In the genomic region with DNA sequence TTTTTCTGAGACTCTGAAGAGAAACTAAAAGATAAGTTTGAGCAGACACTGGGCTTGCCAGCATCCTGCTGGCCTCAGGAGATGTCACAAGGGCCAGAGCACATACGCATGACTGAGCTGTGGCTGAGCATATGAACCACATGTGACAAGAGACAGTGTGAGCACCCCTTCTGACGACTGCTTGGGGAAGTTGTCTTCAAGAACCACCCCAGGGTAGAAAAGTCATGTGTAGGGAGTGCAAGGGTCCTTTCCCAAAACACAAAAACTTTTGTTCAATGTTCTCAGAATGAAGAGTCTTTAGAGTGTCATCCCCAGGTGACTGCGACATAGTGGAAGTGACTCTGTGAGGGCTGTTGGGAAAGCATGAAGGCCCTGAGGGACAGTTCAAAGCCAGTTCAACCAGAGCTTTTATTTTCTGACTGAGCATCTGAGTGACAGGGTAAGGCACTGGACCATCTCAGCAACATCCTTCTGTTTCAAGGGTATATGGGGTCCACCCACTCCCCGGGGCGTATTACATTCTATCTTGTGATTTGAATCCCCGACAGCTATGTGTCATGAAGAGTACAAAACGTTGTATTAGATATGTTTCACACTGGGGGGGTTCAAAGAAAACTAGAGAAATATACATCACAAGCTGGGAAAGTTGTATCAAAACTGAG, we compare ENCODE assay signal across 15 mouse cellular contexts. TPM values are rescaled to one million over a fixed set of nuclear protein-coding genes. Genes with fewer than 3 reads are reported as not detected.
A peak's percentile ranks its signal among the peaks of the same experiment; 100 is the strongest.
DNase-seq lines count a peak whose midpoint lies in the region; ATAC-seq and TF ChIP-seq lines count a peak whose summit lies in the region.
"Had no signal": no experiment of that assay in that cellular context is flagged by ENCODE, and none has a peak within 500 bp of the region (broad histone marks: within the 10 kb centered on the region; RNA-seq: fewer than 3 reads in every experiment).

No protein-coding gene starts in this region.

- H3K36me3 ChIP-seq in CH12.LX (replicated peaks in 1 of 2; ENCODE audit: control insufficient read depth in 1 of 2, insufficient read depth in 1 of 2, low read length in 1 of 2), result no peaks in the 10 kb centered on the region

- no peak for TF ChIP-seq POLR2A in CH12.LX (IDR thresholded peaks at IDR 0.05; ENCODE audit: low read depth, low read length)

- no peaks in the 10 kb centered on the region for H3K27me3 ChIP-seq in CH12.LX (replicated peaks)

- no peak overlapping the region for H3K4me3 ChIP-seq in layer of hippocampus, adult 2 months
- peak overlapping the region in 1 of 3 experiments; percentile 32 for H3K4me3 ChIP-seq in CH12.LX (replicated peaks in 1 of 3; ENCODE audit: low read depth in 2 of 3, low read length in 2 of 3, poor library complexity in 1 of 3)

- TF ChIP-seq EP300 in CH12.LX (IDR thresholded peaks at IDR 0.05; ENCODE audit: low read length), result peak; percentile 43; the same call in 1 of the 2 replicates

- no peaks in the 10 kb centered on the region for H3K79me2 ChIP-seq in CH12.LX (replicated peaks; ENCODE audit: control insufficient read depth, extremely low read depth, insufficient read depth, poor library complexity, severe bottlenecking)

- H3K9me3 ChIP-seq in CH12.LX (replicated peaks; ENCODE audit: low read length), result no peaks in the 10 kb centered on the region

- no peak for TF ChIP-seq CTCF in layer of hippocampus, adult 2 months (conservative IDR thresholded peaks at IDR 0.05)
- TF ChIP-seq CTCF in CH12.LX (conservative IDR thresholded peaks at IDR 0.05 in 1 of 2, IDR thresholded peaks at IDR 0.05 in 1 of 2; ENCODE audit: low read depth in 2 of 2, low read length in 2 of 2), result no peak

- H3K4me1 ChIP-seq in CH12.LX (ENCODE audit: control insufficient read depth in 1 of 2, insufficient read depth in 2 of 2), result peaks cover 21 to 75% of the 10 kb centered on the region in 2 experiments

- no peak overlapping the region for H3K9ac ChIP-seq in CH12.LX (ENCODE audit: insufficient read depth, low read depth)
- H3K9ac ChIP-seq: liver, embryonic 14.5 days had no signal

- H3K27ac ChIP-seq in layer of hippocampus, adult 2 months, result no peak overlapping the region
- H3K27ac ChIP-seq in CH12.LX (ENCODE audit: insufficient read depth, low read depth), result peak overlapping the region; percentile 54; the same call in 1 of the 2 replicates
- H3K27ac ChIP-seq: liver, embryonic 14.5 days had no signal

- peak; percentile 78 for ATAC-seq in granulocyte monocyte progenitor cell, adult 5-6 weeks (replicated peaks; ENCODE audit: poor library complexity, severe bottlenecking)
- ATAC-seq: forebrain, embryonic 16.5 days; inflammation-experienced regulatory T-cells, adult 6 months had no signal

- intact Hi-C loops in gastrocnemius, postnatal 14 days (cut with DNase I; ENCODE audit: low total_unique reads), result no loop called here

- peak; percentile 35 for DNase-seq in layer of hippocampus, adult 11-12 months (ENCODE audit: low spot score)
- DNase-seq in layer of hippocampus, adult 2 months (ENCODE audit: low spot score in 2 of 2), result no peak
- peak; percentile 87 for DNase-seq in CH12.LX (ENCODE audit: extremely low read depth)
- peak; percentile 46 for DNase-seq in skeletal muscle tissue, adult 2 months (ENCODE audit: low read depth, low spot score)
- DNase-seq in urinary bladder, postnatal 14 days (ENCODE audit: low spot score), result no peak
- DNase-seq in thymus, postnatal 4 days, result no peak
- no peak for DNase-seq in gastrocnemius, postnatal 14 days
- DNase-seq: cerebellum, adult 9-11 months; gastrocnemius, postnatal 36 days; heart, postnatal 10 days; kidney, postnatal 36 days had no signal

- dilution Hi-C loops in CH12.LX (cut with MboI; ENCODE audit: extremely low pct_ligation_motif_present, extremely low pct_unique_long_range_greater_than_20kb, low sequenced_read_pairs), result no loop called here

- in situ Hi-C loops in CH12.LX (cut with MboI; ENCODE audit: low pct_ligation_motif_present, low pct_unique_long_range_greater_than_20kb, low sequenced_read_pairs), result no loop called here

- H3K4me2 ChIP-seq in CH12.LX (ENCODE audit: insufficient read depth, low read depth, poor library complexity, severe bottlenecking), result peak overlapping the region; percentile 42; the same call in 1 of the 2 replicates

- TF ChIP-seq RAD21 in CH12.LX (IDR thresholded peaks at IDR 0.05; ENCODE audit: low read depth, low read length), result no peak

TF ChIP-seq in CH12.LX, 34 proteins besides CTCF, POLR2A, EP300 and RAD21:
- TF ChIP-seq MYC (IDR thresholded peaks at IDR 0.05; ENCODE audit: low read depth, low read length) (peak; percentile 62; the same call in 1 of the 2 replicates), IRF4 (IDR thresholded peaks at IDR 0.05; ENCODE audit: low read depth, low read length) (peak; percentile 27; the same call in 1 of the 2 replicates), NRF1 (IDR thresholded peaks at IDR 0.05; ENCODE audit: low read depth, low read length) (peak; percentile 54), TCF12 (IDR thresholded peaks at IDR 0.05; ENCODE audit: low read depth, low read length) (peak; percentile 59; the same call in 1 of the 2 replicates), MAZ (IDR thresholded peaks at IDR 0.05; ENCODE audit: low read depth, low read length) (no peak), USF1 (IDR thresholded peaks at IDR 0.05; ENCODE audit: low read depth, low read length) (no peak), HCFC1 (IDR thresholded peaks at IDR 0.05; ENCODE audit: low read depth, low read length) (0 out of 2 replicates have a peak, but pooled peaks have one; percentile 24), RCOR1 (conservative IDR thresholded peaks at IDR 0.05; ENCODE audit: low read depth, low read length) (no peak; the same call in 1 of the 2 replicates), ETS1 (conservative IDR thresholded peaks at IDR 0.05; ENCODE audit: low read depth, low read length) (peak; percentile 97), MAX (IDR thresholded peaks at IDR 0.05; ENCODE audit: low read length) (peak; percentile 86), KAT2A (IDR thresholded peaks at IDR 0.05; ENCODE audit: insufficient replicate concordance, low read length) (0 out of 2 replicates have a peak, but pooled peaks have one; percentile 38), MXI1 (IDR thresholded peaks at IDR 0.05; ENCODE audit: low read depth, low read length) (peak; percentile 74; the same call in 1 of the 2 replicates), CHD2 (IDR thresholded peaks at IDR 0.05; ENCODE audit: low read length) (0 out of 2 replicates have a peak, but pooled peaks have one; percentile 15), MEF2A (IDR thresholded peaks at IDR 0.05; ENCODE audit: borderline replicate concordance, low read depth, low read length) (0 out of 2 replicates have a peak, but pooled peaks have one; percentile 35), BHLHE40 (IDR thresholded peaks at IDR 0.05; ENCODE audit: low read depth, low read length) (peak; percentile 99), NELFE (IDR thresholded peaks at IDR 0.05; ENCODE audit: low read depth, low read length) (no peak), CHD1 (IDR thresholded peaks at IDR 0.05; ENCODE audit: low read depth, low read length) (no peak), MAFK (IDR thresholded peaks at IDR 0.05; ENCODE audit: insufficient replicate concordance, low read length) (no peak), SIN3A (IDR thresholded peaks at IDR 0.05; ENCODE audit: low read length) (0 out of 2 replicates have a peak, but pooled peaks have one; percentile 60), ELF1 (IDR thresholded peaks at IDR 0.05; ENCODE audit: low read depth, low read length) (peak; percentile 25; the same call in 1 of the 2 replicates), JUND (conservative IDR thresholded peaks at IDR 0.05; ENCODE audit: low read depth, low read length) (no peak), UBTF (IDR thresholded peaks at IDR 0.05; ENCODE audit: low read depth, low read length) (no peak)

RNA-seq across cellular contexts. Expression of a gene that starts 35.4 kb away (rescaled TPM):
- total RNA-seq in layer of hippocampus, adult 2 months (2021), result 10 to 100 TPM; 38.7 to 47.3 TPM
- total RNA-seq in CH12.LX (2012; rRNA removed), result 17.4 and 17.9 TPM in 2 replicates
- total RNA-seq in CH12.LX (2014; rRNA removed), result 11.2 and 13.7 TPM in 2 replicates
- 16.3 and 18.4 TPM in 2 replicates for polyA plus RNA-seq in CH12.LX (2012; ENCODE audit: insufficient read length, low read depth)
- 22.4 and 24.1 TPM in 2 replicates for total RNA-seq in granulocyte monocyte progenitor cell, adult 5-6 weeks (2014; fragmentation: Nextera tagmentation)
- 17.5 and 18.9 TPM in 2 replicates for total RNA-seq in granulocyte monocyte progenitor cell, adult 5-6 weeks (2017)
- total RNA-seq in gastrocnemius, postnatal 14 days (2021), result 10 to 100 TPM; 24.2 to 26.1 TPM

Comparison
In these comparisons a context has a peak if more than half of its experiments do, and no peak if none do; other contexts are left out.
1. DNase-seq: peak in layer of hippocampus, adult 11-12 months (single experiment), CH12.LX (single experiment) and skeletal muscle tissue, adult 2 months (single experiment); none in layer of hippocampus, adult 2 months (0 of 2), urinary bladder, postnatal 14 days (single experiment), thymus, postnatal 4 days (single experiment) and gastrocnemius, postnatal 14 days (single experiment).